Mouse (Mus musculus): Measurements from ENCODE around the gene Hoxd11. TPM values are rescaled to one million over a fixed set of nuclear protein-coding genes. Genes with fewer than 3 reads are reported as not detected.

Hoxd11 gene
- total RNA-seq (2021), result 1 to 10 TPM in 1 of 2 experiments, not detected in 1; 5.1 TPM
- long read RNA-seq, experiment 1, result 0 reads
- long read RNA-seq, experiment 2, transcript Hoxd11-202 (2 exons, 1,111 nt), result major isoform, 7 of 9 reads
- long read RNA-seq, experiment 2, partial matches to known transcripts, result 0 of 9 reads
- long read RNA-seq, experiment 2, other reads (novel, unspliced or antisense), result 2 of 9 reads

DNA sequence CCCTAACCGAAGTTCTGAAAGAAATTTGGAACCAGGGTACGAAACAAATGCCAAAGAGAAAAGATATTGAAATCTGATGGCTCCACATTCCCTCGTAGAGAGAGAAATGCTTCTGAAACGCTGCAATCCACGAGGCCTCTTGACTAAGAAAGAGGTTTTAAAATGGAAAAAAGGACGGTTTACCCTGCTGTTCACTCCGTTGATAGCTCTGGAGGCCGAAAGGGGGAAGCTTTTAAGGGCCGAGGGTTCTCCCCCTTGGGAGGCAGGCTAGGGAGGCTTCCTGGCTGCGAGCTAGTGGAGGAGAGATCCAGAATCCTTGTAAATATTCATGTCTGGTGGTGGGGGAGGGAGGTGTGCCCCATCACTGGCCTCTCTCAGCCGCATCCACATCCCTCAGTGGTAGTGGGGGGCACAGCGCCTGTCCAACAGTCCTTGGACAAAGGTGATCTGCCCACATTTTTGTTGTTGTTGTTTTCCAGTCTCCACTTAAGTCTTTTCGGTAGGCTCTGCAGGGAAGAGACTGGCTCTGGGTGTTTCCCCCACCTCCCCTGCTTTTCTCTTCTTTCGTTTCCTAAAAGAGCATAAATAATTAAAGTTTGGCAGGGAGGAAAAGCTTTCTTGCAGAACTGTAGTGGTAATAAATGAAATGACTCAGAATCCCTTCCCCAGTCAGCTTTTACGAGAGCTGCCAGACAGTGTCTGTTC, at the start of gene Hoxd11:
TSS of gene Hoxd11 (plus strand) at position 667 of the 705 bp plus-strand sequence.
- no peak for DNase-seq (ENCODE audit: low spot score in 2 of 2)

DNA sequence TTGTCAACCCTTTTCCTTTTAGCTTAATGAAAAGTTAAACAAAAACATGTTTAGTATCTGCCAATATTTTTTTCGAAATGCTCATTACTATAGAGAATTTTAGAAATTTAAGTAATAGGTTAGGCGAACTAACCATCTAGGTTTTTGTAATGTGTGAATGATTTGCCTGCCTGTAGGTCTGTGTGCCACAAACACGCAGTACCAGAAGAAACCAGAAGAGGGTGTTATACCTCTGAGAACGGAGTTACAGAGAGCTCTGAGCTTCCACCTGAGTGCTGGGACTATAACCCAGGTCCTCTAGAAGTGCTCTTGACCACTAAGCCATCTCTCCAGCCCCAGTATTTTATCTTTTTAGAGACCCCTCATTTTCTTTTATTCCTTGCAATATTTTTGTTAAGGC, 43.9 kb upstream of the Hoxd11 start:
- DNase-seq (ENCODE audit: low spot score in 2 of 2), result no peak

DNA sequence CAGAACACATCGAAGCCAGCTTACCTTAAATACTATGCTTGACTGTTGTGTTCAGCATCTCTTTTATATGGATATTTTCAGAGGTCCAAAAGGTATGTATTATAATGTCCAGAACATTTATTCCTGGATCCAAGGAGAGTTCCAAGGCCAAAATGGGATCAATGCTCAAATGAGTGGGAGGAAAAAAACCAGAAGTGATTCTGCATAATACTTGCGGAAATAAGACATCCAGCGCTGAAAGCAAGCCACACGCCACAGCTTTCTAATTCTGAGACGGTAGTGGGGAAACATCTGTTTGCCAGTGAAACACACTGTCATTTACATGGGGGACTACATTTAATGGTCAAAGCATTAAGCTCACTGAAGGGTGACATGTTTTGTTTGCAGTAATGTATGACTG, 36.9 kb upstream of the Hoxd11 start:
- no peak for DNase-seq (ENCODE audit: low spot score in 2 of 2)

DNA sequence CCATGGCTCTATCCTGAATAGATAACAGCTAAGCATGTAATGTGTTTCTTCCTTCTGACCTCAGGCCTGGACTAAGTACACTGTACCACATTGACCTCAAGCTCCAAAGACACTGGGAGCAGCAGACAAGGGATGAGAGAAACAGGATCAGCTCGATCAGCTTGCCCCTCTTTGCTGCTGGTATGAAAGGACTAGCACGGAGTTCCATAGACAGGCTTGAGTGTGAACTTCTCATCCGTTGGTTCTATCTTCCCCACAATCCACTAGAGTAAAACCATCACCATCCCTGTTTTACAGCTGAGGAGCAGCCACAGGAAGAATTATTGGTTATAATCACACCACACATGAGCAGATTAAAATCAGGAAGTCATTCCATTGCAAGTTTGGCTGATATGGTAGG, 33.7 kb upstream of the Hoxd11 start:
- no peak for DNase-seq (ENCODE audit: low spot score in 2 of 2)

DNA sequence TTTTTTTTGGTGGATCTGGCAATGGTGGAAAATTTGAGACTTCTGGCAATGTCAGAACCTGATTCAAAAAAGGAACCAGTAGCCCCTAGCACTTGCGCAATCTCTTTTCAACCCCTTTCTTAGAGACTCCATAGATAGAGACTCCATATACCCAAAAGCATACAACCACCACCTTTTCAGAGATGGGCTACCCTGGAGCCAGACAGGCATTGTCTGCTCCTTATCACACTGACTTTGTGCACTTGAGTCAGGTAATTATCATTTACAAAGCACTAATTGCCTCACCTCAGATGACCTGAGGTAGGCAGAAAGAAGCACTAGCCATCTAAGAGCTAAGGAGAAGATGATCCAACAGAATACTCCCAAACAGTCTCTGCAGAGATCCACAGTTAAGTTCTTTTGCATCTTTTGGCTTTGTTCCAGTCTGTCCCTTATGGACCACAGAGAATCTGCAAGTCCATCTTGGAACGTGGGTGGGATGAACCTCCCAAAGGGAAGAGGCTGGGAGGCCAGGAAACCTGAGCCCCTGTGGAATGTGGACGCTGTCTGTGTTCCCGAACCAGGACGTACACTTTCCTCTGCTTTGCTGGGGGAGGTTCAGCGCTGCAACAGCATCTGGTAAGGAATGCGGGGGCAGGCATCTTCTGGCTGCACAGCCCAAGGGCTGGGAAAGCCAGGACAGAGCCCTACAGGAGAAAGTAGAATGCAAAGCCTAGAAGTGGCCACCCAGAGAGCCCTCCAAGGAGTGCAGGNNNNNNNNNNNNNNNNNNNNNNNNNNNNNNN, 32.1 kb upstream of the Hoxd11 start:
- DNase-seq (ENCODE audit: low spot score in 2 of 2), result no peak

DNA sequence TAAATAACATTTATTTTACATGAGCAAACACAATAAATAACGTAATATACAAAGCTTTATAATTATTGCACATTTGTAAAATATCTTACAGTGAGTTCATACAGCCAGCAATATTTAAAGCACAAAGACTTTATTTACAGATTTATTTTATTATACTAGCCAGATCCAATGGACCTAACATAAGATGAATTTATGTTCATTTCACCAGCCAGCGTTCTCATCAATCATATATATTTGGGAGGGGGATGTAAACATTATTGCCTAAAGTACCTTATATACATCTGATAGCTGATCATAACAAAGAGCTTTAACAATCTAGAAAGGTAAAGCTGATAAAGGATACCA, 26.4 kb upstream of the Hoxd11 start:
- no peak for DNase-seq (ENCODE audit: low spot score in 2 of 2)

DNA sequence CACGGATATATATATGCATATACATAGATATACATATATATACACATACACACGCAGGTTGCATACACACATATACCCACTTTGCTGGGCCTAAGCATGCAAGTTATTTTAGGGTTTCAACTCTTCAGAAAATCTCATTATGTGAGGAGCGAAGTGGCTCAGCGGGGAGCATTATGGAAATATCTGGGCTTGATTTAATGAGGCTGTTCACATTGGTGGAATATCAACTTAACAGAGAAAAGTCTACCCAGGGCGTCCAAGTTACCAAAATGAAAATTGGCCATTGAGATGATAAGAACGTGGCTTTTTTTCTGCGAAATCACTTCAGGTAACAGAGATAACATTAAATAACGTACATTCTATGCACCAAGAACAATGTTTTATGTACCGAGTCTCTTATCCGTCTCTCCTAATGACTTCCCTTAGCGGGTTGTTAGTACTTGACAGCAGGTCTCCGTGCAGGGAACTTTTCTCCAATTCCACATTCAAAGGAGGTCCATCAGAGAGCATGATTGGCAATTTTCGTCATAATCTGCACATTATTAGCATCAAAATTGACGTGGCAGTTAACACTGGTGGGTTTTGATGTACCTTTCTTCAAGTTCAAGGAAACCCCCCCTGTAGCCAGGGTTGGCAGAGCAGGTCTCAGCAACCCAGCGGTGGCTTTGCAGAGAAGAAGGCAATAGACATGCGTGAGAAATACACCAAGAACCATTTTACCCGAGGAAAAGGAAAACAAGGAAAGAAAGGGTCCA, 25.4 kb upstream of the Hoxd11 start:
- no peak for DNase-seq (ENCODE audit: low spot score in 2 of 2)

DNA sequence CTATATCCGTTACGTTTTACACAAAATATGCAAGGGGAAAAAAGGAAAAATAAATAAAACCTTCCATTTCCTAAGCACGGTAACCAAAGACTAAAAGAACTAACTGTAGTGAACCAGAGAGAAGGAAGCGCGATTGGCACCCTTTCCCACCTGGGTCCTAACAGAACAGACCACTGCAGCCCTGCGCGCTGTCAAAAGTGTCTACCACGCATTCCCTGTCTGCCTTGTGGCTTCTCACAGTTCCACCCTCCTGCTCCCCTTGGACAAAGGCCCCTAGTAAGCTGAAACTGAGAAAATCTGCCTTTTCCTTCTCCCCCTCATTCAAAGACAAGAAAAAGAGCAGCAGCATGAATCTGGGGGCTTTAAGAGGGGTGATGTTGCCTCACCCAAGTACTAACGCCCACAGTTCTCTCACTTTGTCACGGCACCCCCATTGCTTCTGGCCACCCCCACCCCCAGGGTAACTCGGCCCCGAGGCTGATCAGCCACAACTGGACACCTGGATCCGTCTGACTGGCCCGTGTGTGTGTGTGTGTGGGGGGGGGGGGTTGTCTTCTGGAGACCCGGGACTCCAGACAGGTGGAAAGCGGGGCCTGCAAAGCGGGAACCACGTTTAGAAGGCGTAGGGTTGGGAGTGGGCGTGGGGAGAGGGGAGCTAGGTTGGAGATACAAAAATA, 24.5 kb upstream of the Hoxd11 start:
- DNase-seq (ENCODE audit: low spot score in 2 of 2), result no peak

DNA sequence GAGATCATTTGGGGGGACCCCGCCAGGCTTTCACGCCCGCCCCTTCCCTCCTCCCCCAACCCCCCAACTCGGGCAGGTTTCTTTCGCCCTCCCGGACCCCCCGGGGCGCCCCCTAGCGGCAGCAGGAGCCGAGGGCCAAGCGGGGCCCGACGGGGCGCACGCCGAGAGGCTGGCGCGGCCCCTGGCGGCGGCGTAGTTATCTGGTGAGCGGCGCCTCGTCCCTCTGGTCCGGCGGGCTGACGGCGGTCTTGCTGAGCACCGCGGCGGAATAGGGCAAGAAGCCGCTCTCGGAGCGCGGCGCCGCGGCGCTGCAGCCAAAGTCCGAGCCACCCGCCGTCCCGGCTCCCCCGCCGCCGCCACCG, 24.0 kb upstream of the Hoxd11 start:
- DNase-seq (ENCODE audit: low spot score in 2 of 2), result no peak

DNA sequence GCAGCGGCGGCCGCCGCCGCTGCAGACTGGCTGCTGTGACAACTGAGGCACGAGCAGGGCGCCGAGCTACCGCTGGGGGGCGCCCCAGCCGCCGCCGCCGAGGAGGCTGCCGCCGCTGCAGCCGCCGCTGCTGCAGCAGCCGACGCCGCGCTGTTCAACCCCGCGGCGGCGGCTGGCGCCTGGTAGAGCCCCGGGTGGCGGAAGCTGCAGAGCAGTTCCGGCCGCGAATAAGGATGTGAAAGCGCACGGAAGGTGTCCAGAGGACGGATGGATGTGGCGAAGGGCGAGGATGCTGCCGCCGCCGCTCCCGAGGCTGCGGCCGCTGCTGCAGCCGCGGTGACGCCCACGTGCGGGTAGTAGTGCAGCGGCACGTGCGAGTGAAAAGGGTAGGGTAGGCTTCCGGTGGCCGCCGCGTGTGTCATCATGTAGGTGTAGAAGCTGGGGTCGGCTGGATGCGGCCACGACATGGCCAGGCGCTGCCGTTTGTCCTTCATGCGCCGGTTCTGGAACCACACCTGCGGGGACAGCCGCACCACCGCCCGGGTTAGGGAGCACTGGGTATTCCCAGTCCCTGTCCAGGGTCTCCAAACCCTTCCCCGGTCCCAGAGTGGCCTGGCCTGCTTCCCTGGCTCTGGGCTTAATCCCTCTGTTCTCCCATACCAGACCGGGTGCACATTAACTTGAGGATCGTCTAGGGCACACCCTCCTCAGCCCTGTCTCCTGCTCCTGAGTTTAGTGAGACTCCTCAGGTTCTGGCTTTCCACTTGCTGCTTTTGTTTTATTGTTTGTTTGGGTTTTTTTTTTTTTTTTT, 23.3 kb upstream of the Hoxd11 start:
- no peak for DNase-seq (ENCODE audit: low spot score in 2 of 2)

DNA sequence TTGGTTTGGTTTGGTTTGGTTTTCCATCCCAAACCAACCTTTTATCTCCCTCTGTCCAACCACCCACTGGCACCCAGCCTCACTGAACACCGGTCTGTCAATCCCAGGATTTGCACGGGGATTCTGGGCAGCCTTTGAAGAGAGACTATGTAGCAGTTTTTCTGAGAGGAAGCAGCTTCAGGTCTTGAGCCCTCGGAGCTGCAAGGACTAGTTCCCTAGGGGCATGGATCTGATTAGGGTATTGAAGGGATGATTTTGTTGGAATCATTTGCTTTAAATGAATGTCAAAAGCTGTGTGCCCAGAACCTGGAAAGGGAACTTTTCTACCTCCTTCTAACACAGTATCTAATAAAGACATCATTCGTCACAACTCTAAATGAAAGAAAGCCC, 22.7 kb upstream of the Hoxd11 start:
- DNase-seq (ENCODE audit: low spot score in 2 of 2), result no peak

DNA sequence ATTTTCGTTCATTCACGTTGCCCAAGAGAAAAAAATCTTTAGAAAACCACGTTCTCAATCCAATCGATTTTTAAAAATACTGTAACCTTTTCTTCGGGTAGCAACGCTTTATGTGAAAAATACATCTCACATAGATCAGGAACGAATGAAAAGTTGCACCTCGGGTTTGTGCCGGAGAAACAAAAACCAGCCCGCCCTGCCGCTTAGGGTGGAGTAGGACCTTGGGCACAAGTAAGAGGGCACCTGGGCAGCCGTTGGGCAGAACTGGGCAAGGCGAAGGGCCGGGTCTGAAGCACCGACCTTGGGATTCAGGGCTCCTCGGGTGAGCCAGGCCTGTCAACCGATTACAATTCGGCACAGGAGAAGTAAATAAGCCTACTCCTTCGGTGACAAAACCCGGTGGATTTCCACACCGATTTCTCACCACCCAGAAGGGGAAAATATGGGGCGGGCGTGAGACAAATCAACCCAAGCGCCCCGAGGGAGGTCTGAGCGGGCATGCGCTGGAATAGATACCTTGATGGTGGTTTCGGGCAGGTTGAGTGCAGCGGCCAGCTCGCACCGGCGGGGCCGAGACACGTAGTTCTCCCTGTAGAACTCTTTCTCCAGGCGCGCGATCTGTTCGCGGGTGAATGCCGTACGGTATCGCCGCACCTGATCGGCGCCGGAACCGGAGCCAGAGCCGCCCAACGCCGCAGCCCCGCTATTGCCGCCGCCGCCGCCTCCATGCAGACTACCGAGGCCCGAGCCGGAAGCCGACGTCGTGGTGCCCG, 21.9 kb upstream of the Hoxd11 start:
- DNase-seq (ENCODE audit: low spot score in 2 of 2), result no peak

DNA sequence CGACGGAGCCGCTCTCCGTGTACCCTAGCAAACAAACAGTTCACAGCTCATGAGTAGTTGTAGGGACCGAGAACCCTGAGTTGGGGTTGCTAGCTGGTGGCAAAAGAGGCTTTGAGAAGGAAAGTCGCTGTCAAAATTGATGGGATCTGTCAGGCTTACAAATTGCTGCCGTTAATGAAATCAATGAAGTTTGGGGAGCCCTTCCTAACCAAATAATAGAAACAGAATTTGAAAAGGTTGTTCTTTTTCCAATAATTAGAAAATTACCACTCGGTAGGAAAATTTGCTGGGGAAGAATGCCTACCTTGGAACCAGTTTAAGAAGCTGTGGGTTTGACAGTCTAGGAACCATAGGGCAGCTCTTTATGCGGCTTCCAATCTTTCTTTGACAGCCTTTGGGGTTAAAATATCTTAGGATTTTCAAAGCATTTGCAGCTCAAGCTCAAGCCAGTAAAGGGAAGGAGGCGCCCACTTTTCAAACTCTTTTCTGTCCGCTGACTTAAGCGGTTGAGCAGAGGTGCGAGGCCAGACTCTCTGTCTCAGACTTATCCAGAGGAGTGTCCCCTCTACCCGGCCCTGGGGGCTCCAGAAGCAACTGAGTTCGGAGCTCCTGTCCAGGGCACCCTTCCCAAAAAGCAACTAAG, 21.2 kb upstream of the Hoxd11 start:
- DNase-seq (ENCODE audit: low spot score in 2 of 2), result no peak

DNA sequence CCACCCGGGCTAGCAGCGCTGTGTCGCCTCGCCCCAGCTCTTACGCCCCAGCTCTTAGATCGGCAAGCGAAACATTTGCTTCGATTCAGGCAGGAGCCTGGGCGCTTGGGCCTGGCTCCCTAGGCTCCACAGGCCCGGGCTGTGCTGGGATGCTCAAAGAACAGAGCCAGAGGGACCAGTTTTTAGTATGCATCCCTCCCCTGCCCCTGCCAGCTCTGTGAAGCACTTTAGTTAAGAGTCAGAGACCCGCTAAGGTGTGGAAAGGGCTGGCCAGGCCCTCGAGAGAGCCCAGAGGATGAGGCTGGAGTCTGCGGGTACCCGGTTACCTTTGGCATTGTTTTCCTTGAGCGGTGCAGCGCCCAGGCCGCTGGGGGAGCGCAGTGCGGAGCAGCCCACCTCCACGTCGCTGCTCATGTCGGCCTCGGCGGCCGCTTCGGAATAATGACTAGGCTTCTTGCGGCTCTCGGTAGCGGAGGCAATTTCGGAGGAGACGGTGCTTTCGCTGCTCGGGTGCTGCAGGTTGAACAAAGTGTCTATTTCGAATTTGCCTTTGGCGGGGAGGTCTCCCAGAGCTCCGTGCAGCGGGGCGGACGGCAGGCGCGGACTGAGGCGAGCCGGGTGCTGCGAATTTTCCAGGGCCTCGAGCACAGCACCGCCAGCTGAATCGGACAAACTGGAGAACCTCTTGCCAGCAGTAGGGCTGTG, 20.5 kb upstream of the Hoxd11 start:
- no peak for DNase-seq (ENCODE audit: low spot score in 2 of 2)

DNA sequence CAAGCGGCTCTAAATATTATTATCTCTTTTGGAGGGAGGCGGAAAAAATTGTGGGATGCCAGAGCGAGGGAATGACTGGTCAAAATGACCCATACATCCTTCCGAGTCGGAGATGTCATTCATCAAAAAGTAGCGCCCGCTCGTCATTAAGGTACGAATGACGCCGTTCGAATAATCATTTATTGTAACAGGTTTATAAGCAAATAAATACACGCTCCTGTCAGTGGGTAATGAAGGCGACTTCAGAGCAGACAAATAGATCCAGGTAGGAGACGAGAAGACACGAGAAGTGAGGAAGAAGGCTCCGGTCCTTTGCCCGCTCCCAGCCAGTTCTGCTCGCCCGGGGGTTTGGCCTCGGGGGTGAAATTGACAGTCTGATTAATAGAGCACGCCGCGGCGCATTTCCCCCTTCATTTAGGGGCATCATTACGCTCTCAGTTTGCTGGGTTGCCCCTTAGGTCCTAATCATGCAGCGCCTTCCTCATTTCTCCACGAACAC, 19.8 kb upstream of the Hoxd11 start, which contains the start of gene Evx2:
TSS of gene Evx2 (minus strand) at position 51 of the 499 bp plus-strand sequence.
- DNase-seq (ENCODE audit: low spot score in 2 of 2), result no peak

DNA sequence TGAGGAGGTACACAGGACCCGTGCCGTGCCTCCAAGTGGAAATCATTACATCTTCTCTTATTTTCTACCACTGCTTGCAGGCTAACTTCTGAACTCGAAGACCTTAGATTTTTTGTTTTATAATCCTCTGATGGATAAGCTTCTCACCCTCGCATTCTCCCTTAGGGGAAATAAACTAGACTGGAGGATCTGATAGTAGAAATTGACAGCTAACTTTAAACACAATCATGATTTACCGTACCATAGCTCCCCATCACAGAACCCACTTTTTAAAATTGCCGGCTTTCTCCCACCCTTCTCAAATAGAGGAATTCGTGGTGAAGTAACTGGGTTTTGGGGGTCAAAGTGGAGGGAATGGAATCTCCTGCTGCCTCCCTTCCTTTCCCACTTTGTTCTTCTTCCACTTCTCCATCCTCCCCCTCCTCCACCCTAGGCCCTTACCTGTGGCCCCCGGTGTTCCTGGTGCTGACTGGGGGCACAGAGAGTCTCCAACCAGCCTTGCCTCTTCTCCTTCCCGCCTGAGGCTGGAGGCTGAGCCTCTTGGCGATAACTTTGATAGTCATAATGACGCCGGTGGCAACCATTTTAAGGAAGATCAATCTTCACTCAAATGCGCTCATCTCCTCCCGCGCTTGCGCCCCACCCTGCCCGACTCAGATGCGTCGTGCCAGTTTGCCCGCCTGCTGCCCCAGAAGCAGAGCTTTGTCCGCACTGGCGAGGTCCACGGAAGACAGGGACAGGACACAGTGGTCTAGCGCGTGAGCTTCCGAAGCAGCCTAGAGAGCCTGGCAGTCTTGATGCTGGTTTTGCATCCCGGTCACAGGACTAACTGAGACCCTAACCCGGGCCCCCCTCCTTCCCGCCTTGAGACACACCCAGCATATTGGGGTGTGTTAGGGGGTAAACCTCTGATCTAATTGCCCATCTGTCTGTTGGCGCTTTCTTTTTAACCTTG, 18.7 kb upstream of the Hoxd11 start:
- DNase-seq (ENCODE audit: low spot score in 2 of 2), result no peak

DNA sequence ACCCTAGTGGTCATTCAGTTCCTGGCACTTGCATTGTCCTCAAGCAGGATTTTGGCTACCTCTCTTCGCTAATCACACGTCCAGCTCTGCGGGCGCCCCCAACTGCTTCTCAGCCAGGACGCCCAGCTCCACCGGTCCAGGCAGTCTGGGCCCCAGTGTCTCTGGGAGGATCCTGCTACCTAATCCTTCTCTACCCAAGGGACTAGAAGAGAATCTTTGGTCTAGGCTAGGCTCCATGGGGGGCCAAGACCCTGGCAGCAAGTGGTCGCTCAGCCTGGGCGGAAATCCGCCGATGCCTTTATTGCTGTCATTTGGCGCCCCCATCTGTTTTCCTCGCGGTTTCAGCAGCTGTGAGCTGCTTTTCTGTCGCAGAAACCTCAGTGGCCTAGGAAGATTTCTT, 17.7 kb upstream of the Hoxd11 start:
- DNase-seq (ENCODE audit: low spot score in 2 of 2), result no peak
